Mouse (Mus musculus): ENCODE data around the gene Fbrsl1. TPM values are rescaled to one million over a fixed set of nuclear protein-coding genes. Genes with fewer than 3 reads are reported as not detected.

The Fbrsl1 gene
- polyA plus RNA-seq (2016; fragmentation: Nextera tagmentation; extraction: Ambion mirVana): 9.8 TPM in 2 replicates

GRCm38 (mm10) chr5:110448436-110449134, at the start of gene Fbrsl1:
Gene Fbrsl1 (minus strand): TSS chr5:110448503.
- under 1% methylated on average over 46 of the region's 46 CpGs for WGBS (ENCODE audit: insufficient replicate concordance)
- H3K9me3 ChIP-seq (replicated peaks): no peaks in the 10 kb centered on the region

GRCm38 (mm10) chr5:110498071-110498470, 49.8 kb upstream of the Fbrsl1 start:
- no peak overlapping the region for H3K4me2 ChIP-seq
- H3K27me3 ChIP-seq (replicated peaks): peaks cover 11% of the 10 kb centered on the region; the same call in 1 of the 2 replicates
- H3K4me1 ChIP-seq: no peaks in the 10 kb centered on the region
- ATAC-seq: no peak
- 54% methylated on average over 10 of the region's 10 CpGs for WGBS (ENCODE audit: insufficient replicate concordance)
- no peak overlapping the region for H3K4me3 ChIP-seq
- H3K9me3 ChIP-seq (replicated peaks): no peaks in the 10 kb centered on the region
- no peak overlapping the region for H3K27ac ChIP-seq
- no peaks in the 10 kb centered on the region for H3K36me3 ChIP-seq
- H3K9ac ChIP-seq: no peak overlapping the region

More at GRCm38 (mm10) chr5:110448436-110449134, at the start of gene Fbrsl1:
- H3K4me1 ChIP-seq: peaks cover 43% of the 10 kb centered on the region
- H3K36me3 ChIP-seq: no peaks in the 10 kb centered on the region
- peak within 1 kb of the TSS; percentile 86 for H3K27ac ChIP-seq
- H3K27me3 ChIP-seq (replicated peaks): peaks cover 27% of the 10 kb centered on the region
- ATAC-seq: peak; percentile 97
- peak within 1 kb of the TSS; percentile 89 for H3K4me3 ChIP-seq
- peak within 1 kb of the TSS; percentile 78 for H3K4me2 ChIP-seq
- H3K9ac ChIP-seq: peak within 1 kb of the TSS; percentile 83

DNA sequence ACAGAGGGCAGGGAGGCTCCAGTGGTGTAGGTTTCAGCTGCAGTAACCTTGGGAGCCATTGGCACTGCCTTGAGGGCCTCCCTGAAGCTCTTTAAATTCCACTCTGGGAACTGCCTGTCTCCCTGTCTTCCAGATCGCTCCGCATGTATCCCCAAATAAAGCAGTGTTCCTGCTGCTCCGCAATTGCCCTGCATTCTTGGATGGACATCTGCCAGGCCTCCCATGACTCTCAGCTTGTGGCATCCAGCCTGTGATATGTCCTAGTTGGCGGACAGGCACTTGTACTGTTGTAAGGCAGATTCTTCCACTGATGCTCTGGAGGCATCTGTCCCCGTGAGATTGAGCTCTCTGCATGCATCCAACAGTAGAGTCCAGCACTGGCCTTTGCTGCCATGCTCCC, 49.3 kb upstream of the Fbrsl1 start:
- WGBS (ENCODE audit: insufficient replicate concordance): 57% methylated on average over 5 of the region's 5 CpGs
- no peaks in the 10 kb centered on the region for H3K9me3 ChIP-seq (replicated peaks)
- H3K36me3 ChIP-seq: no peaks in the 10 kb centered on the region
- no peak overlapping the region for H3K4me2 ChIP-seq
- H3K4me3 ChIP-seq: no peak overlapping the region
- no peak overlapping the region for H3K9ac ChIP-seq
- no peak overlapping the region for H3K27ac ChIP-seq
- no peaks in the 10 kb centered on the region for H3K4me1 ChIP-seq
- peaks cover 11% of the 10 kb centered on the region; the same call in 1 of the 2 replicates for H3K27me3 ChIP-seq (replicated peaks)
- no peak for ATAC-seq

- ATAC-seq: no peak
- no peak overlapping the region for H3K9ac ChIP-seq
- H3K4me1 ChIP-seq: no peaks in the 10 kb centered on the region
- H3K36me3 ChIP-seq: no peaks in the 10 kb centered on the region
- no peaks in the 10 kb centered on the region for H3K9me3 ChIP-seq (replicated peaks)
- no peak overlapping the region for H3K27ac ChIP-seq
- 86% methylated on average over 6 of the region's 6 CpGs for WGBS (ENCODE audit: insufficient replicate concordance)
- H3K4me2 ChIP-seq: no peak overlapping the region
- peaks cover 11% of the 10 kb centered on the region; the same call in 1 of the 2 replicates for H3K27me3 ChIP-seq (replicated peaks)
- H3K4me3 ChIP-seq: no peak overlapping the region
Observed at GRCm38 (mm10) chr5:110495051-110495450, 46.7 kb upstream of the Fbrsl1 start.

- H3K27ac ChIP-seq: no peak overlapping the region
- H3K27me3 ChIP-seq (replicated peaks): peaks cover 11% of the 10 kb centered on the region; the same call in 1 of the 2 replicates
- no peak overlapping the region for H3K9ac ChIP-seq
- 53% methylated on average over 4 of the region's 4 CpGs for WGBS (ENCODE audit: insufficient replicate concordance)
- no peak for ATAC-seq
- H3K4me1 ChIP-seq: 0 out of 2 replicates have a peak, but pooled peaks cover 5% of the 10 kb centered on the region
- H3K4me2 ChIP-seq: no peak overlapping the region
- no peak overlapping the region for H3K4me3 ChIP-seq
- H3K36me3 ChIP-seq: no peaks in the 10 kb centered on the region
- H3K9me3 ChIP-seq (replicated peaks): no peaks in the 10 kb centered on the region
Observed at GRCm38 (mm10) chr5:110494396-110494795, 46.1 kb upstream of the Fbrsl1 start.

DNA sequence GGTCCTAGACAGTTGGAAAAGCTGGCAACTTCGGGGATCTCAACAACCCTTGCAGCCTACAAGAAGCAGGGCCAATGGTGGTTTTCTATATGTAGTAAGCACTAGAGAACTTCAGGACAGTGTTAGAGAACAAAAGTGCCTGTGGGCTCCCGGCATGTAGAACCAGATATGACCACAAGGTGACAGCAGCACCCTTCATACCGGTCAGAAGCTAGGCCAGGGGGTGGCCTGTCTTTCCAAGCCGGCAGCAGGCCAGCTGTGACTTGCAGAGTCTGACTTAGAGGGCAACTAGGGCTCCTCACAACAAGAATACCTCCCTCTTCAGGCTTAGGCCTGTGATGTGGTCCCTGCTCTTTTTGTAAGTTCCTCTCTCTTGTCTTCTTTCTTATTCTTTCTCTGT, 45.5 kb upstream of the Fbrsl1 start:
- no peak overlapping the region for H3K4me2 ChIP-seq
- no peak overlapping the region for H3K27ac ChIP-seq
- peaks cover 11% of the 10 kb centered on the region; the same call in 1 of the 2 replicates for H3K27me3 ChIP-seq (replicated peaks)
- no peaks in the 10 kb centered on the region for H3K36me3 ChIP-seq
- ATAC-seq: no peak
- H3K9me3 ChIP-seq (replicated peaks): no peaks in the 10 kb centered on the region
- no peak overlapping the region for H3K4me3 ChIP-seq
- H3K4me1 ChIP-seq: 0 out of 2 replicates have a peak, but pooled peaks cover 9% of the 10 kb centered on the region
- WGBS (ENCODE audit: insufficient replicate concordance): 4% methylated on average over 4 of the region's 4 CpGs
- no peak overlapping the region for H3K9ac ChIP-seq

DNA sequence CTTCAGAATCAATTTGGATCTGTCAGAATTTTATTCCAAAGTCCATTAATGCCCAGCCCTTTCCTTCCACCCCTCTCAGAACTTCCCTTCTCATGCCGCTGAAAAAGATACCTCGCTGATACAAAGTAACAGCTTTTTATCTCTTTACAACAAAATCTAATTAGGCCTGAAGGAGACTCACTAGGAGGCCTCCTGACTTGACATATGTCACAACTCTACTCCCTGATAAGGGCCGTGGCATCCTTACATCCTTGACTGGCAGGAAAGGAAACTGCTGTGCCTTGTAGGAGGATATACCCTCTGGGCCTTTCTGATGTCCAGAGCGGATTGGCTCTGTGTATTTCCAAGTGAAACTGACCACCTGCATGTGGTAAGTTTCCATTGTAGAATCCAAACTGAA, 41.3 kb upstream of the Fbrsl1 start:
- ATAC-seq: no peak

GRCm38 (mm10) chr5:110487943-110488342, 39.6 kb upstream of the Fbrsl1 start:
- Histone ChIP-seq H3K9ac (no peak overlapping the region), H3K4me1 (peaks cover 15% of the 10 kb centered on the region), H3K9me3 (replicated peaks) (no peaks in the 10 kb centered on the region), H3K4me2 (no peak overlapping the region), H3K4me3 (no peak overlapping the region), H3K27me3 (replicated peaks) (peaks cover 14% of the 10 kb centered on the region; the same call in 1 of the 2 replicates), H3K36me3 (no peaks in the 10 kb centered on the region), H3K27ac (no peak overlapping the region)
- 23% methylated on average over 1 of the region's 1 CpGs for WGBS (ENCODE audit: insufficient replicate concordance)
- ATAC-seq: no peak

More for the DNA sequence above, 41.3 kb upstream of the Fbrsl1 start:
- peaks cover 8% of the 10 kb centered on the region; the same call in 1 of the 2 replicates for H3K27me3 ChIP-seq (replicated peaks)
- H3K9ac ChIP-seq: no peak overlapping the region
- H3K4me3 ChIP-seq: no peak overlapping the region
- H3K4me1 ChIP-seq: peaks cover 15% of the 10 kb centered on the region
- 10% methylated on average over 4 of the region's 4 CpGs for WGBS (ENCODE audit: insufficient replicate concordance)
- H3K36me3 ChIP-seq: no peaks in the 10 kb centered on the region
- H3K4me2 ChIP-seq: no peak overlapping the region
- H3K9me3 ChIP-seq (replicated peaks): no peaks in the 10 kb centered on the region
- H3K27ac ChIP-seq: no peak overlapping the region

- Histone ChIP-seq H3K27me3 (replicated peaks) (peaks cover 25% of the 10 kb centered on the region), H3K9ac (no peak overlapping the region), H3K4me3 (no peak overlapping the region), H3K9me3 (replicated peaks) (no peaks in the 10 kb centered on the region), H3K27ac (no peak overlapping the region), H3K4me1 (peaks cover 15% of the 10 kb centered on the region), H3K4me2 (no peak overlapping the region), H3K36me3 (no peaks in the 10 kb centered on the region)
- no peak for ATAC-seq
- WGBS (ENCODE audit: insufficient replicate concordance): 54% methylated on average over 5 of the region's 5 CpGs
Observed at GRCm38 (mm10) chr5:110486674-110487334, 38.5 kb upstream of the Fbrsl1 start.

DNA sequence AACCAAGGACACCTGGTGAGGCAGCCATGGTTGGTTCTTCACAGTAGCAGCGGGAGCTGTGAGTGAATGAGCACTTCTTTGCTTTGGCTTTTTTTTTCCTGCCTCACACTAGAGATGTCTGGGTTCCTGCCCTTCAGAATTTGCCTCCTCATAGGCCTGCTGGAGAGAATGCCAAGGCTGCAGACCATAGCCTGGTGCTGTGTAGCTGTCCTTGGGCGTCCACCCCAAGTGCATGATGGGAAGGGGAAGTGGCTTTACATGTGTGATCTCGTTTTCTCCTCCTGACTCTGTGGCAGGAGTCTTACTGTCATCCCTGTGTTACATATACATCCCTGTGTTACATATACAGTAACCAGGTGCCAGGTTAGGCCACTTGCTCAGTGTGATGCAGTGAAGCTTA, 36.4 kb upstream of the Fbrsl1 start:
- Histone ChIP-seq H3K9me3 (replicated peaks) (no peaks in the 10 kb centered on the region), H3K36me3 (no peaks in the 10 kb centered on the region), H3K27me3 (replicated peaks) (peaks cover 44% of the 10 kb centered on the region), H3K4me1 (peaks cover 13% of the 10 kb centered on the region), H3K4me3 (no peak overlapping the region), H3K9ac (no peak overlapping the region), H3K4me2 (no peak overlapping the region), H3K27ac (no peak overlapping the region)
- no peak for ATAC-seq
- 53% methylated on average over 3 of the region's 3 CpGs for WGBS (ENCODE audit: insufficient replicate concordance)

GRCm38 (mm10) chr5:110479228-110479627, 30.9 kb upstream of the Fbrsl1 start:
- Histone ChIP-seq H3K4me2 (no peak overlapping the region), H3K4me3 (no peak overlapping the region), H3K27me3 (replicated peaks) (peaks cover 56% of the 10 kb centered on the region), H3K9me3 (replicated peaks) (no peaks in the 10 kb centered on the region), H3K27ac (no peak overlapping the region), H3K36me3 (no peaks in the 10 kb centered on the region), H3K4me1 (no peaks in the 10 kb centered on the region), H3K9ac (no peak overlapping the region)
- 8% methylated on average over 8 of the region's 8 CpGs for WGBS (ENCODE audit: insufficient replicate concordance)
- ATAC-seq: no peak

GRCm38 (mm10) chr5:110474156-110474555, 25.9 kb upstream of the Fbrsl1 start:
- ATAC-seq: no peak
- H3K9ac ChIP-seq: no peak overlapping the region
- H3K36me3 ChIP-seq: no peaks in the 10 kb centered on the region
- peaks cover 34% of the 10 kb centered on the region for H3K27me3 ChIP-seq (replicated peaks)
- 61% methylated on average over 11 of the region's 11 CpGs for WGBS (ENCODE audit: insufficient replicate concordance)
- no peak overlapping the region for H3K4me3 ChIP-seq
- no peaks in the 10 kb centered on the region for H3K4me1 ChIP-seq
- H3K4me2 ChIP-seq: no peak overlapping the region
- H3K27ac ChIP-seq: no peak overlapping the region
- H3K9me3 ChIP-seq (replicated peaks): no peaks in the 10 kb centered on the region

Data from liver, embryonic 12.5 days (tissue).